Mouse (Mus musculus): ENCODE measurements around the gene Serpina3f.
"Not testable (repeated sequence)": the region's sequence is repeated elsewhere in the genome, so short reads cannot be mapped to it uniquely, and the experiment has no call there.

Serpina3f gene

DNA sequence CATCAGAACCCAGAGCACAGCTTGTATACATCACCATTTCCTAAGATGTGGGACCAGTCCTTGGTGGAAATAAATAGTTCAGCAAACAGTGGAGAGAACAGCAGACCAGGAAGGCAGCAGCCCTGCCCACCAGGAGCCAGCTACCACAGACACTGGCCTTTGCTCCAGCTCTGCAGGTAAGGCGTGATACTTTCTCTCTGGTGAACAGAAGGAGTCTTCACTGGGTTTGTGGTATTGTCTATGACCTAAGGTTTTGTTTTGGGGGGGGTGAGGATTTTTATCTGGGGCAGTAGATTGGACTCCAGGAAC is at the start of gene Serpina3f:
TSS of gene Serpina3f (plus strand) at position 100 of the 309 bp plus-strand sequence.
- ChIA-PET POLR2A (interaction anchor here in 1 of 4 experiments (0.7 kb wide), 1 partner anchor 204 kb away, joined by 7 read pairs; no protein-coding TSS in a partner anchor), CTCF (no interaction called here)

DNA sequence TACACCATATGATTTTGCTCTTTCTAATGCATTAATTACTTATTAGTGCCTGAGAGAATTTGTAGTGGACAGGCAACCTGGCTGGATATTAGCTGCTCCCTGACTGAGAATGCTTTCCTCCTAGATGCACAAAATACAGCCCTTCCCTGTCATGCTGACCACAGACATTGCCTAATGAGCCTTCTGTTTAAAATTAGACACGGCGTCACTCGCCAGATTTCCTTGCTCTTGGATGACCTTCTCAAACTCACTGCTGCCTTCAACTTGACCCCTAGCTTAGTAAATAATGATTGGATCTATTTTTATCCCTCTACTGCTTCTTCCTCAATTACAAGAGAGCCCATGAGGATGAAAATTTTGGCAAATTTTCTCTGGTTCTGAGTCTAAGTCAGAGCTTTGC is 39.6 kb upstream of the Serpina3f start:
- POLR2A ChIA-PET = no interaction called here
- CTCF ChIA-PET = no interaction called here

DNA sequence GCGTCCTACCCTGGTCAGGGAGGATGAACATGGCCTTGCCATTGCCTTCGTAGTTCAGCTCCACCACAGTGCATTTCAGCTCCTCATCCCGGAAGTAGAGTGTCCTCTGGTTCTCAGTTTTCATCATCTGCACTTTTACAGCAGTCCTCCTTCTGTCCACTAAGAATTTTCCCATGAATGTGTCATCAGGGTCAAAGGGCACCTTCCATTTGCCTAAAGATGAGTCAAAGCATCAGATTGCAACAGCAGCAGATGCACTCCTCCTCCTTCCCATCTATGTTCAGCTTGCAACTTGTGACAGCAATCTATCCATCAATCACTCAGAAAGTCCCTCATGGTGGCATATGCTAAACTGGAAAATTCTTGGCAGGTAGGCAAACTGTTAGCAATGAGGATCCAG is 38.7 kb upstream of the Serpina3f start:
- ChIA-PET POLR2A (no interaction called here), CTCF (no interaction called here)

DNA sequence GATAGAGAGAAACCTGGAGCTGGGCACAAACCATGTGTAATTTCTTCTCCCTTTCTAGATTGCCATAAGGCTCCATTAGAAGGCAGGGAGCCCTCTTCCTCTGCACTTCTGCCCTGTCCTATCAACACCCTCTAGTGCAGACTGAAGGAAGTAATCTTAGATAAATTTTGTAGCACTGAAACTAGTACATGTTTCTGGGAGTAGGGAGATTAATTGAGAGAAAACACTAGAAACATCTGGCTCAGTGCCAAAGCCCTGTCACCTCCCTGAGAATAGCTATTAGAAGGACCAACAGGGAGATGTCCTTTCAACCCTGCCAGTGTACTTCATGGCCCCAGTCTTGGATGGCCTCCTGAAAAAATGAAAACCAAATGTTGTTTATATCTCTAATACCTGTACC is 35.8 kb upstream of the Serpina3f start:
- ChIA-PET POLR2A (no interaction called here), CTCF (no interaction called here)

DNA sequence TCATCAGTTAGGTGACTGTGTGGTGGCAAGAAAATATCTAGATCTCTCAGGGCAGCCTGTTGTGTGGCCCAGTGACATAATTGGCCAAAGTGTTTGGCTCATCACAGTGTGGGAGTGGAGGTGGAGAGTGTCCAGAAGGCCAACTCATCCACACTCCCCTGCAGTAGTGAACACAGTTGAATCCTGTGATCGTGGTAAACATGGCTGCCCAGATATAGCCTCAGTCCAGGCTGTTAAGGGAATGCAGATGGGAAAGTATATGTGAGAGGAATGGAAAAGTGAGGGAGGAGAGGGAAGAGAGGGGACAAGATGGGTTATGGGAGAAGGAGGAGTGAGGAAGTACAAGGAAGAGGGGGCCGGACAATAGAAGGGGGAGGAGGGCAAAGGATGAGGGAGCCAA is 35.4 kb upstream of the Serpina3f start:
- CTCF ChIA-PET = no interaction called here
- POLR2A ChIA-PET = no interaction called here

DNA sequence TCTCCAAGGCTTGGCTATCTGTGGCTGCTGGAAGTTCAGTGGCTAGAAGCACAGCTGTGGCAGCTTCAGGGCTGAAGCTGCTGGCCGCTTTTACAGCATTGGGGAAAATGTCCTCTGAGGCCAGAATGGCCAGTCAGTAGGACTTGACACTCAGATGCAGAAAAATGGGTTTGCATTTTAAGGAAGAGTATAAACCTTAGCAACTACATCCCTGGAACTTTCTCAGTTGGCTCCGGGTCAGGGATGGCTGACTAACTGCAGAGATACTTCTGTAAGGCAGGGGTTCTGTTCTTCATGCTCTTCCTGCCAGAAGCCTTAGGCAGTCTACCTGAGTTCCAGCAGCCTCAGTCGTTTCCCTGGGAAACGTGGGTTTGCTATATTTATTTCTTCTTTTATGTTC is 29.3 kb upstream of the Serpina3f start:
- ChIA-PET CTCF (no interaction called here), POLR2A (interaction anchor here in 1 of 4 experiments (0.6 kb wide), 1 partner anchor 755 kb away, joined by 3 read pairs; no protein-coding TSS in a partner anchor)

DNA sequence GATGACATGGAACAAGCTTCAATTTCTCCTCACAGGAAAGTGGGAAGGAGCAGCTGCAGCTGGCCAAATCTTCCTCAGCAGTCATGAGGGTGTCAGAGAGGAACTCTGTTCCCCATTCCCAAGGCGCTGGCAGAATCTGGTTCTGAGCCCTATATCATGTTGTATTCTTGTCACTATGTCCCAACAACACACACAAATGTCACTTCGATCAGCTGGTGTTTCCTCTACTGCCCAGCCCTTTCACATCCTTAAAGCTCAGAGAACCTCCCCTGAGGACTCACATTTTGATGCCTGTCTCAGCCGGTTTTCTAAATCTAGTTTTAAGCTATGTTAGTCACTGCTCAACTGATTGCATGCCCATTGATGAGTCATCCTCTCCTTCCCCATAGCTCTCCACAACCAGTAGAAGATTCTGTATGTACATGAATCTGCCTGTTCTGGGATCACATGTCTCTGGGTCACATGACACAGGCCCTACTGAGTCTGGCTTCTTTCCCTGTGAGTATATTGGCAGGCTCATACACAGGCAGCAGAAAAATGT is 28.2 kb upstream of the Serpina3f start:
- ChIA-PET CTCF (no interaction called here), POLR2A (no interaction called here)

DNA sequence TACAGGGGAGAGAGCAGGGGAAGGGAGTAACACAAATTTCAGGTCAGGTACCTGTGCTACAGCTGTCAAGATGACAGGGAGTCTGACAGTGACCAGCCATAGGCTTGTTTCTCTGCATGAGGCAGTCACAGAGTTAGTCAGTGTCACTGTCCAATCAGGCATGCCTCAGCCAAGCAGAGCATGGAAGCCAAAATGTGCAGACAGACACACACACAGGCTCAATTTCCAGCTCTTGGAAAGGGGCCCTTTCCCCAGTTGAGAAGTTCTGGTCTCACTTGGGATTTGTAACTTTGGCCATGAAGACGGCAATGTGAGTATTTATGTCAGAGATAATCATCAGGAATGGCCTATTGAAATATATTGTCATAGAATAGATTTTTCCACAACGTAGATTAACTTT is 25.1 kb upstream of the Serpina3f start:
- POLR2A ChIA-PET = interaction anchor here in 2 of 4 experiments (0.6 to 1.3 kb wide), 2 partner anchors 10 to 79 kb away, joined by 3 to 5 read pairs; no protein-coding TSS in a partner anchor
- CTCF ChIA-PET = interaction anchor here in 1 of 4 experiments (1.7 kb wide), 1 partner anchor 20 kb away, joined by 4 read pairs; no protein-coding TSS in a partner anchor

DNA sequence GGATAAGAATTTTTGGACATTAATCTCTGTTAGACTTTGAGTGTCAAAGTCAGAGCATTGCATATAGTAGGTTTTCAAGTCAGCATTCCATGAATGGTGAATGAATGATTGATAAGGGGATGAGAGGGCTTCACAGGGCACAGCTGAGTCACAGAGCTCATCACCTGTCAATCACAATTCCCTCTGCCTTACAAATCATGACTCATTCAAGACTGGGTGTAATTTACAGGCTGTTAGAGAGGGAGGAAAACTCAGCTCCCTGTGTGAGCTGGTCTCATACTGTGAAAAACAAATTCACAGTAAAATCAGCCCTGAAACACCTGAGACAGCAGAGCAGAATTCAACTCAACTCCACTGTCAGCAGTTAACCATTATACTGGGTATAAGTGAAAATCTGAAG is 23.5 kb upstream of the Serpina3f start:
- POLR2A ChIA-PET = no interaction called here
- CTCF ChIA-PET = interaction anchor here in 1 of 4 experiments (1.7 kb wide), 1 partner anchor 18 kb away, joined by 4 read pairs; no protein-coding TSS in a partner anchor

DNA sequence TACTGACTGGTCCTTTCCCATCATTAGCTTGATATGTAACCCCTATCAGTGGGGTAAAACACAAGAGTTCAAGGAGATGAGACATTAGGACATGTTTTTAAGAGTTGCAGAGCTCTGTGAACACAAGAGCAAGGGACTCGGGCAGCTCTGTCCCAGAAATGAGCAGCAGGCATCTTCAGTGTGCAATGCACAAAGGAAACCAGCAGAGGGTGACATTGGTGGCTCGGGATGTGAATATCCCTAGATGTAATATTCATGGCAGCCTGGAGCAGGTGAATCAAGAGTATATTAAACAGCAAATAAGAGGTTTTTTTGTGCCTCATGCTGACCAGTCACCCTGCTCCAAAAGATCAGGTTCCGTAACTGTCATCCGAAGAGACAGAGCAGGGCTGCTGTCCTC is 5.2 kb upstream of the Serpina3f start:
- CTCF ChIA-PET = interaction anchor here (0.6 to 4.5 kb wide), 14 partner anchors 9 to 604 kb away, joined by 3 to 47 read pairs (median 4); no protein-coding TSS in a partner anchor
- POLR2A ChIA-PET = no interaction called here

DNA sequence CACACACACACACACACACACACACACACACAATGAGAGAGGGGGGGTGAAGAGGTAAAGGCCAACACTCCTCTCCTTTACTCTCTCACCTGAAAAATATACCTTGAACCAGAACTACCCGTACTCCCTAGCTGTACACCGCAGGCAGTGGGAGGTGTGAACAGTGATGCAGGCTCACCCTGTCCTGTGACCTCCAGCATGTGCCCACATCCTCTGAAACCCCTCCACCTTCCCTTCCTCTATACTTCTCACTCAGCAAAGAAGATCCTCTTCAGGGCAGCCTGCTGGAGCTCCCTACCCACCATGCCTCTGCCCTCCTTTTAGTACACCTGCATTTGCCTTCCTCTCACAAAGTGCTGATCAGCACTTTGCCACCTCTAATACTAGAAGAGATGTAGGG is 4.5 kb upstream of the Serpina3f start:
- CTCF ChIA-PET = interaction anchor here in 3 of 4 experiments (0.8 to 4.5 kb wide), 4 partner anchors 142 to 209 kb away, joined by 3 to 47 read pairs (median 9); no protein-coding TSS in a partner anchor

DNA sequence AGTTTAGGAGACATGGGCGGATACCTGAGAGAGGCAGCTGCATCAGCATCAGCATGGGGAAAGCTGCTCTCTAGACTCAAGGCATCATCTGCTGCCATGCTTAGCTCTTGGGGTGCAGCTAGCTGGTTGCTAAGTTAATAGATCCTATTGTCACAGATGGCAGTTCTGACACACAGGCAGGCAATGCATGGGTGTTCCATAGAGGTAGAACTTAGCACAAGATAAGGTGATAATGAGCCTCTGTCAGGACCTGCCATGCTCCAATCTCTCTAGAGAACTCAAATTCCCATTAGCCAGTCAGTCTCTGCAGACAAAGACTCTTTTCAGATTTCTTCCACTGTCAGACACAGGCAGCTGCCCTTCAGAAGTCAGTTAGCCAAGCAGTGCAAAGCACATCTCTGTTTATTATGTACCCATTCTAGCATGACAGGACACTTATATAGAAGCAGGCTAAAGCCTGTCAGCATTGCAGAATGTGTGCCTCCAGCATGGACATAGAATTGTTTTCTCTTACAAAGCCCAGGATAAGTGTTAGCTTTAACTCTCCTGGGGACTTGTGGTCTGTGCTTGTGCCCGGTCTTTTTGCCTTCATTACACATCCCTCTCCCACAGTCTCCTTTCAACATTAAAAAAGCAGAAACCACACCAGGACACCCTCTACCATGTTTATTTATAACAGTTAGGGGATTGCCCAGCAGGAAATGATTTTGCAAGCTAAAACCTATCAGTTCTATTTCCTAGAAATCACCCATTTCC is 477 bp upstream of the Serpina3f start:
- CTCF ChIA-PET = no interaction called here
- POLR2A ChIA-PET = interaction anchor here in 2 of 4 experiments (0.7 to 1.0 kb wide), 2 partner anchors 48 to 205 kb away, joined by 4 to 7 read pairs; no protein-coding TSS in a partner anchor

More for the DNA sequence above, 4.5 kb upstream of the Serpina3f start:
- POLR2A ChIA-PET = interaction anchor here in 1 of 4 experiments (0.8 kb wide), 1 partner anchor 239 kb away, joined by 6 read pairs; no protein-coding TSS in a partner anchor

DNA sequence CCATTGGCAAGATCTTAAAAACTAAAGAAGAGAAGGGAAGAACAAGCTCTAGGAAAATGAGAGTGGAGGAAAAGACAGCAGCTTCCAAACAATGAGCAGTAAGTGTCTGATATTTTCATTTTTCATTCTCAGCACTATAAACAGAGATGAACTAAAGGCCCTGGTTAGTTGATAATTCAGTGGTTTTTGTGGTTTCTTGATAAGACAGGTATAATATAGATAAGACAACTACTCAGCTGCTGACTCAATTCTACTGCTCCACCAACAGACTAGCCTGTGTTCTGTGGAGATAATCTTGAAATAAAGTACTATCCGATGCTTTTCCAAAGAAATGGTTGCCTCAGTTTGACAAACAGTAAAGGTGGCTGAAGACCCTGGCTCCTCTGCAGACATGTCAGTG is 905 bp downstream of the Serpina3f start:
- ChIA-PET POLR2A (no interaction called here), CTCF (no interaction called here)

DNA sequence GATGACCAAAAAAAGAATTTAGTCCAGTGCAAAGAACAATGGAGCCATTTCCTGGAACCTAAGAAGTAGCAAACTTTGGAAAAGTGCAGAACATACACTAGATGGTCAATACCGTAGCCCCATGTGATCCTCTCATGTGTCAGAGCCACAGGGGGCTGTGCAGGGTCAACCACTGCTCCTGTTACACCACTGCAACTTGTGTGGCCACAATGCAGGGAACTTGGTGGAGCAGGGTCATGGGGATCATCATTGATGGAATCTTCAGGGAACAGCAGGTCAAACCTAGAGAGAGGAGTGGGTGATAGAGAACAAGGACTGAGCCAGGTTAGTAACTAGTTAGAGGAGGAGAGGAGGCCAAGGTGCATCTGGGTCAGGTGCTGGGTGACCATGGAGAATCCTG is 7.3 kb downstream of the Serpina3f start:
- ChIA-PET POLR2A (interaction anchor here in 1 of 4 experiments (1.0 kb wide), 1 partner anchor 50 kb away, joined by 6 read pairs; no protein-coding TSS in a partner anchor), CTCF (no interaction called here)

DNA sequence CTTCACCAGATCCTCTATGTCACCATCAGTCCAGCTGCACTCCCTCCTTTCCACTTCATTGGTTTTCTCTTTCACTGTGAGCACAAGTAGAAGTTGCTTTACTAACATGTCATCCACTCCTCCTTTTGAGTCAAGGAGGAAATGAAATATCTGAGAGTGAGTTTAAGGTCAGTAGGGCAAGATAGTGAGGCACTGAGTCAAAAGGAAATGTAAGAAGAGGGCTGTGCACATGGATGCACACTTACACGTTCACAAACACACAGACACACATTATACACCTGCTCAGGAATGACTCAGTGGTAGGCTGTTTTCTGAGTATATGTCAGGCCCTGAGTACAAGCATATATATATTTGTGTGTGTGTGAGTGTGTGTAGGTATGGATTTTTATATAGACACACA is 9.3 kb downstream of the Serpina3f start:
- CTCF ChIA-PET = interaction anchor here in 1 of 4 experiments (0.6 kb wide), 1 partner anchor 157 kb away, joined by 3 read pairs; no protein-coding TSS in a partner anchor
- POLR2A ChIA-PET = no interaction called here

DNA sequence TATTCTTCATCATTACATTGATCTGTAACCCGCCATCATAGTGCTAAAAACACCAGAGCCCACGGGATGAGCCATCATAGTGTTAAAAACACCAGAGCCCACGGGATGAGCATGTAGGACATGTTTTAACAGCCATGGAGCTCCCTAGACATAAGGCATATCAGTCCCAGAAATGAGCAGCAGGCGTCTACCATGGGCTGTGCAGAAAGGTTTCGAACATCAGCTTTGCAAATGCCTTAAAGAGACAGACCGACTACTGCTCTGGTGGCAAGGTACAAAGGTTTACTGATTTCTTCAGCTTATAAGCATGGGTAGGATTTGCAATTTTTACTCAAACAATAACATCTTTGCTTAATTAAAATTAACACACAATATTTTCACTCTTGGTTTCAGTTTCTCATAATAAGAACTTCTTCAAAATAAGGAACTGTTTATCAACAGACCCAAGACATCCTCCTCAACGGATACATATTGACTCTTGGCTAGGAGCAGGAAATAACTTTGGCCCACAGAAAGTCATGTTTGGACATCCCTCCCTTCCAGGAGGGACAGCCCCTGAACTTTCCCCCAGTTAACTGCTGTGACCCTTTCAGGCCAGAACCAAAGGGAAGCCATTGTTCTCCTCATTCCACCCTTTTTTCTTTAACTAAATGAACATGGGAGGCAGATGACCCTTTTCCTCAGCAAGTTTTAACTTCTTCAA is 10.4 kb downstream of the Serpina3f start:
- ChIA-PET POLR2A (no interaction called here), CTCF (no interaction called here)

DNA sequence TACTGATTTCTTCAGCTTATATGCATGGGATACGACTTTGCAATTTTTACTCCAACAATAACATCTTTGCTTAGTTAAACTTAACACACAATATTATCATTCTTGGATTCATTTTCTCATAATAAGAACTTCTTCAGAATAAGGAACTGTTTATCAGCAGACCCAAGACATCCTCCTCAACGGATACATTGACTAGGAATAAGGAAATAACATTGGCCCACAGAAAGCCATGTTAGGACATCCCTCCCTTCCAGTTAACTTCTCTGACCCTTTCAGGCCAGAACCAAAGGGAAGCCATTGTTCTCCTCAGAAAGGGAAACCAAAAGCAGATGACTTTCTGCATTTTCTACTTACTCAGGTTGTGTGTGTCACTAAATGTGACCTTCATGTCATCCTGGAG is 16.4 kb downstream of the Serpina3f start:
- CTCF ChIA-PET = interaction anchor here in 1 of 4 experiments (0.6 kb wide), 1 partner anchor 321 kb away, joined by 4 read pairs; no protein-coding TSS in a partner anchor
- POLR2A ChIA-PET = interaction anchor here in 1 of 4 experiments (0.5 kb wide), 1 partner anchor 27 kb away, joined by 3 read pairs; no protein-coding TSS in a partner anchor

DNA sequence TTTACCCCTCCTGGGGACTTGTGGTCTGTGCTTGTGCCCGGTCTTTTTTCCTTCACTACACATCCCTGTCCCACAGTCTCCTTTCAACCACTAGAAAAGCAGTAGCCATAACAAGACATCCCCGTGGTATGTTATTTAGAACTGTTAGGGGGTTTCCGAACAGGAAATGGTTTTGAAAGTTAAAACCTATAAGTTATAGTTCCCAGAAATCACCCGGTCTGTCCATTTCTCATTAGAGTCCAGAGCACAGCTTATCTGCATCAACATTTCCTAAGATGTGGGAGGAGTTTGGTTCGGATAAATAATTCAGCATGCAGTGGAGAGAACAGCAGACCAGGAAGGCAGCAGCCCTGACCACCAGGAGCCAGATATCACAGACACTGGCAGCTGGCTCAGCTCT is 21.6 kb downstream of the Serpina3f start, which contains the start of gene Serpina3g:
TSS of gene Serpina3g (plus strand) at position 331 of the 400 bp plus-strand sequence.
- ChIA-PET POLR2A (interaction anchor here in 1 of 4 experiments (0.6 kb wide), 1 partner anchor 190 kb away, joined by 3 read pairs; no protein-coding TSS in a partner anchor), CTCF (no interaction called here)

DNA sequence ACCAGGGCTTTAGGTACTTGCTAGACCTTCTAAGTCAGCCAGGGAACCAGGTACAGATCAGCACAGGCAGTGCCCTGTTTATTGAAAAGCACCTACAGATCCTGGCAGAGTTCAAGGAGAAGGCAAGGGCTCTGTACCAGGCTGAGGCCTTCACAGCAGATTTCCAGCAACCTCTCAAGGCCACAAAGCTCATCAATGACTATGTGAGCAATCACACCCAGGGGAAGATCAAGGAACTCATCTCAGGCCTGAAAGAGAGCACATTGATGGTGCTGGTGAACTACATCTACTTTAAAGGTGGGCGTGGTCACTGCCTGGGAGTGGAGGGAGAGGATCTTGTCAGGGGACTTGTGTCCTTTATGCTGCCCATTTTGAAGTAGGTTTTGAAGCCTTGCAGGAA is 23.7 kb downstream of the Serpina3f start:
- CTCF ChIA-PET, POLR2A ChIA-PET: not testable (repeated sequence)

DNA sequence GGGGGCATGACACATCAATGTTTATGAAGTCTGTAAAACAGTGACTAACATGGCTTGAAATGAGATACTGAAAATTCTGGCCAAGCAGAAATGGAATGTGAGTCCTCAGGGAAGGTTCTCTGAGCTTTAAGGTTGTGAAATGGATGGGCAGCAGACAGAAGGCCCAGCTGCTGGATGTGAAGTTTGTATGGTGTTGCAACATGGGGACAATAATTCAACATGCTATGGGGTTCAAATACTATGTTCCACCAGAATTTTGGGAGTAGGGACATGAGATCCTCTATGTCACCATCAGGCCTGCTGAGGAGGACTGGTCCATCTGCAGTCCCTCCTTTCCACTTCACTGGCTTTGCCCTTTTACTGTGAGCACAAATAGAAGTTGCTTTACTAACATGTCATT is 29.0 kb downstream of the Serpina3f start:
- ChIA-PET POLR2A (no interaction called here), CTCF (no interaction called here)
